Mouse (Mus musculus) heart, postnatal 0 days (tissue): ENCODE data around the gene Bud23.

Experiments
- CTCF ChIP-seq: IDR thresholded peaks from 2 replicates; pipeline ENCODE4 v1.5.1; 2016; ENCODE audit warnings: antibody characterized with exemption, control low read depth, low read depth
- EP300 ChIP-seq: IDR thresholded peaks from 2 replicates; pipeline ENCODE4 v1.6.1; 2016; ENCODE audit warnings: antibody characterized with exemption, low read depth

- TF ChIP-seq CTCF (no peak), EP300 (no peak)
Measured at GRCm38 (mm10) chr5:135053356-135053755, 11.4 kb downstream of the Bud23 start.
